Mouse (Mus musculus) C2C12 (cell line): Measurements from ENCODE around the gene Xrcc1.

ENCODE experiments used
- CTCF ChIP-seq: IDR thresholded peaks from one replicate; pipeline ENCODE4 v1.5.1; 2011; ENCODE audit not compliant: control insufficient read depth, insufficient read depth, insufficient read length
- MYOD1 ChIP-seq: IDR thresholded peaks from one replicate; pipeline ENCODE4 v1.6.1; 2011; ENCODE audit warnings: low read depth; ENCODE audit not compliant: control insufficient read depth, insufficient read length
- USF1 ChIP-seq: IDR thresholded peaks from one replicate; pipeline ENCODE4 v1.6.1; 2011; ENCODE audit warnings: low read depth, mild to moderate bottlenecking, control low read depth, moderate library complexity

DNA sequence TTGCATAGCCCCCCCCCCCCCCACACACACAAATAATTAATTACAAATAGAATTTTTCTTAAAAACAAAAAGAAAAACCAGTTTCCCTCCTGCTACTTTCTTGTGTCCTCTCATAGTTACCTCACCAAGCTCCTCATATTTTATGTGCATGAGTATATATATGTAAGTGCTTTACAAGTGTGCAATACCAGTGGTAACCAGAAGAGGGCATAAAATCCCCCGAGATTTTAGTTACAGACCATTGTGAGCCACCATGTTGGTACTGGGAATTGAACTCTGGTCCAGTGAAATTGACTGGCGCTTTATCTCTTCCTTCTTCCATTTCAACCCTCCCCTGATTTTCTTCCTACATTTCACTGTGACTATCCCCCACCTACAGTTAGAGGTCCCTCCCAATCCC is 1.6 kb upstream of the Xrcc1 start:
- no peak for TF ChIP-seq USF1
- TF ChIP-seq CTCF, result no peak
- no peak for TF ChIP-seq MYOD1
